Mouse (Mus musculus) monocyte, adult 2 months (primary cell): ENCODE data around the gene Plcb4.
"Not testable (repeated sequence)": the region's sequence is repeated elsewhere in the genome, so short reads cannot be mapped to it uniquely, and the experiment has no call there.

Source experiments
- DNase-seq, 2 experiments: peaks; one replicate each; pipeline ENCODE4 v3.0.0; 2022; ENCODE audit warnings: low spot score in 2 of 2, low read depth in 1 of 2

Gene Plcb4

DNA sequence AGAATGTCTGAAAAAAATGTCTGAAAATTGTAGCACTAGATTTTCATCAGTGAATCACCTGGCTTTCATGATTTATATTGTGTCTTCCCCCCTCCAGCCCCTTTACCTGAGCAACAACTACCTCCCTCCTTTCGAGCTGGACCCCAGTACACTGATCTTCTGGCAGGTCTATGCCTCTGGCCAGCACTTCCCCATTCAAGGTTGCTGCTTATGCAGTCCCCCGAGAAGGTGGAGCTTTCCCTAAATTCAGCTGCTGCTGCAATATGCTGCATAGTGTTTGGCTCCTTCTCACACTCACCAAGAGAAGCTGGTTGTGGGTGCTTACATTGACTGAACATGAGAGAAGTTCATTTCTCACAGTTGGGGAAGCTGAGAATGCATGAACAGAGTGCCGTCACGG is 273.8 kb downstream of the Plcb4 start:
- DNase-seq: no peak

DNA sequence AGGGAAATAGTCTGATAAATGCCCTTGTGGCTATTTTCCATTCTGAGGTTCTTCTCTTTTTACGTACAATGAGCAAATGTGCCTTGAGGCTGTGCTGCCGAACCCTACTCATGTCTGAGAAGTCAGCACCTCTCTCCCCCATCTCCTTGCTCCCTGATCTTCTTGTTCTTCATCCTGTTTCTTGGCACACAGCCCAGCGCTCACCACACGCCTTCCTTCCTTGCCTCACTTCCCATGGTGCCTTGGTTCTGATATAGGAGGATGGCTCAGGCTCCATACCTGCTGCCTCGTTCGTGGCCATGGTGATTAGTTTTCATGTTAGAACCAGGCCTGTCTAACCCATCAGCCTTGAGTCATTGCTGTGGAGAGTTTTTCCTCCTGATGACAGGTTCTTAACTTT is 277.6 kb downstream of the Plcb4 start:
- no peak for DNase-seq

DNA sequence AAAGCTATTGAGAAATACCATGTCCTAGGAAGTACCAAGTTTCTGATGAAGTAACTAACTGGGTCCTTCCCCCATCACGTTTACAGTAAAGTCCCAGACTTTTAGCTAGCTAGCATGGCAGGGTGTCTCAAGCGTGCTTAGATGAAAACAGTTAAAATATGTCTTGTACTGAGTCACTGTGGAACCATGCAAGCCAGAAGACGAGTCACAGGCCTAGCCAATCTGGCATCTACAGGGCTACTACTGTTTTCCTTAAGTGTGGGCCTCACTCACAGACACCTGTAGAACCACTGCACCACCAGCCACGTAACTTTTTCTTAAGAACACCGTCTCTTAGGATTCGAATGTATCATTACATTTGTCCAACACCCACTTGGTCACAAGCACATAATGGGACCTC is 278.8 kb downstream of the Plcb4 start:
- no peak for DNase-seq

DNA sequence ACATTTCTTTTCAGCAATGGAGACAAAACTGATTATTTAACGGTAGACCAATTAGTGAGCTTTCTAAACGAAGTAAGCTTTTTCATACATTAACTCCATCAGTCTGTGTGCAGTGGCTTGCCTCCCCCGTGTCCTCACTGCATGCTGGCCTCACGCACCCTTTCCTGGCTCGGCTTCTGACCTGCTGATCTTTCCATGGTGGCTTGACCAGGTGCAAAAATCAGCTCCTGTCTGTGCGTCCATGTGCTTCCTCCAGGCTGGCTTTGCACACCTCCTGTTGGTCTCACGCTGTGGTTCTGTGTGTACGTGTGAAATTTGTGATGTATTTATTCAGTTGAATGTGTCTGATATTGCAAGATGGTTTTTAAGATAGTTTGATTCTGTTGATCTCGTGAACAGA is 281.1 kb downstream of the Plcb4 start:
- DNase-seq: no peak

GRCm38 (mm10) chr2:135947839-135948238 is 289.0 kb downstream of the Plcb4 start:
- DNase-seq: no peak

DNA sequence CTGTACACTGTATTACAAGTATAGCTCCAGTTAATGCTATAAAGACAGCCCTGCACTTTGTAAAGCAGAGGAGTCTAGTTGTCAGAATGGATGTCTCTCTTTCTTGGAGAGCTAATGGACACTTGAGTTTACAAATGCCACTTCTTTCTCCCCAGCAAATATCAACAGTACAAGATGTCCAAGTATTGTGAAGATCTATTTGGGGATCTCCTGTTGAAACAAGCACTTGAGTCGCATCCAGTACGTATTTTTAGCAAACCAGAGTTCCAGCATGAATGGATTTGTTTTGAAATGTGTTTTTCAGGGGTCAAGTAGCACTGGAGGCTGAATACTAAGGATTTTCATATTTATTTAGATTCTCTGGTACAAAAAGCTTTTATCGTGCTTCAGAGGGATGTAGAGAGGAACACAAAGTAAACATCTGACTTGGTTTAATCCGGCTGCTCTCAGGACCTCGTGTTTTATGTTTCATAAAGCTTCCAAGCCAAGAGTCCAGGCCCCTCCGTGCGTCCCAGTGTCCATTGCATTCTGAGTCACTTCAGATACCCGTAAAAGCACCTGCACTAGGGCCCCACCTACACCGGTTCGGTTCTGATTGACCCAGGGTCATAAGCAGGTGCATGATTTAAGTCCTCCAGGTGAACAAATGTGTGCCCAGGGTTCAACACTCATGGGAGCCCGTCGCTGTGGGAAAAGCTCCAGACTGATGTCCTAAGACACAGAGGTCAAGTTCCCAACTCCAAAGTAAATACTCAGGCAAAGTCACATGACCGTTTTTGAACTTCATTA is 296.1 kb downstream of the Plcb4 start:
- DNase-seq: no peak

DNA sequence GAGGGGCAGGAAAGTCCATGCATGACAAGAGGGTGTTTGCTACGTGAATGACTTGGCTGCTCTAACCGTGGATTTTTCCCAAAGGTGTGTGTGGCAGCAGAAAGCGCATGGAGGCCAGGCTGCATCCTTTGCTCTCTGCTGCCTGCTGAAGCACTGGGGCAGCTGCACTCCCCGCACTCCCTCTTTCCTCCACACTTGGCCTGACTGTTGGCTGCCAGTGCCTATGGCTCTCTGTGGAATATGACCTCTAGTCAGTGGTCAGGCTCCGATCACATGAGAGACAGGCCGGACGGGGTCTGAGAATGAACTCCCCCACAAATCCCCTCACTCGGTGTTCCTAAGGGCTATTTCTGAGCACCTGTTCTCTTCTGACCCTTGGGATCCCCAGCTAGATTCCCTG is 297.0 kb downstream of the Plcb4 start:
- DNase-seq: no peak

DNA sequence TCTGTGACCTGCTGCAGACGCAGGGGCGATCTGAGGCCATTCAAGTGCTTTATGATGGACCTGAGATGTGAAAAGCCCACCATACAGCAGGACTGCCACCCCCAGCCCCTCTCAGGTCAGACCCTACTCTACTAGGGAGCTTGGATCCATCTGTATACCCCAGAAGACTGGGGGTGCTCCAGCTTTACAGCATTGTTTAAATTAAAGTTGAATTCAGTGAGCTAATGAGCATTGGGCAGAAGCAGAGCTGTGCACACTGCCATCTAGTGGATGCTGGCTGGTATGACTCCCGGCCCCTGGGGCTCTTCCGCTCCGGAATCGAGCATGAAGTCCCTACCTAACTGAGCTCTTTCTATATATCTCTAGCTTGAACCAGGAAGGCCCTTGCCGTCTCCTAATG is 298.9 kb downstream of the Plcb4 start:
- no peak for DNase-seq

- DNase-seq: no peak
Observed at GRCm38 (mm10) chr2:135958453-135958852, 299.6 kb downstream of the Plcb4 start.

DNA sequence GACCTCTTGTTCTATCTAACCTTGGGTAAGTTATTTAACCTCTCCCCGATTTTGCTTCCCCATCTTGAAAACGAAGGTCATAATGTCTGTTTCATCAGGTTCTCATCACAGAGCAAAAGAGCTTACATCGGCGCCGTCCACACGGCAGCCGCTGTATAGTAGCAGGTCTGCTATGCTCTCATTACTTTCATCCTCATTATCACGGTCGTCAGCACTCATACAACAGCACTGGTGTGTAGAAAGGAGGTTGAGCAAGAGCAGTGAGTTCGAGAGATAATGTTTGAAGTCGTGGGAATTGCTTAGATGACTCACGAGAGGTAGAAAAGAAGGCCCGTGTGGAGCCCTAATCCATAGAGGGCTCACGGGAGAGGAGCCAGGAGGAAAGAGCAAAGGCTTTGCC is 304.3 kb downstream of the Plcb4 start:
- no peak for DNase-seq

- no peak for DNase-seq
Observed at GRCm38 (mm10) chr2:135966871-135967557, 308.2 kb downstream of the Plcb4 start.

DNA sequence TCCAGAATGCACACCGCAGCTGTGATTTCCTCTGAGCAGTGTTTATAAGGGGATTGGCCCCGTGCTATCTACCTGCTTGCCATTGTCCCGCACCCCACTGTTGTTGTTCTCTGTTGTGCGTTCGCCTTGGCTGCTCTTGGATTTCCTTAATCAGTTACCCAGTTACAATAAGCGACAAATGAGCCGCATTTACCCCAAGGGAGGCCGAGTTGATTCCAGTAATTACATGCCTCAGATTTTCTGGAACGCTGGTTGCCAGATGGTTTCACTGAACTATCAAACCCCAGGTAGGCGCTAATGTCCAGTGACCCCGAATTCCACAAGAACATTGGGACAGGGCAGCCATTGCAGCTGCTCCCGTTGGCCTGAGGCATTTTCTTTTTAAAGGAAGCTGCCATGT is 309.3 kb downstream of the Plcb4 start:
- DNase-seq: no peak

DNA sequence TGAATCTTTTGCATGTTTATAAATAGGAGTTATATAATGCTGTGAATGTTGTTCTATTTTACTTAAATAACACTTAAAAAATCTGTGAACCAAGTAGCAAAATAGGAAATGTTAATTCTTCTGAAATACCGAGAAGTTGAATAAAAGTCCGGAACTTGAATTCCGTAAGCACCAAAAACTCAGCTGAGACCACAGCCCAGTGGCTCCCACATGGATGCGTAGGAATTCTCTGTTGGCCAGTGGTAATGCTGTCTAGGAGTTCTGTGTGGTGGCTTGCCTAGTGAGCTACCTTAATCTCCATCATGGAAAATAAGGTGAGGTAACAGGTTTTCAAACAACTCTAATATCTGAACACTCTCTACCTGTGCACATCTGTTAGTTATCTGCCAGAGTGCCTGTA is 312.1 kb downstream of the Plcb4 start:
- DNase-seq: no peak

- no peak for DNase-seq
Observed at GRCm38 (mm10) chr2:135975978-135976377, 317.2 kb downstream of the Plcb4 start.

DNA sequence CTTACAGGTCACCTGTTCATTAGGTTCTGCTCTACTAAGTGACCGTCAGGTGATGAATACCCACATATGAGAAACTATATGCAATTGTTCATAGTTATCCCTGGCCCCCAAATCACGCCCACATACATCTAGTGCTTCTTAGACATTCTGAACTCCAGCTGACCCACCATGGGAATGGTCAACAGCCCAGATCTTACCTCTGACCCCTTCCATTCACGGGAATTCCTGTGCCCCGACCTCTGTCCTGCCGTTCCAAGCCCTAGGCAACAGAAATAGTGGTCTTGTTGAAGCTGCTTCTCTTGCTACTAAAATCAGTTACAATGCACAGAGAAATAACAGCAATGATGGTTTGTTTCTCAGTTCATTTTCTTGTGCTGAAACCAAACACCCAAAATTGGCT is 320.0 kb downstream of the Plcb4 start:
- DNase-seq: no peak

DNA sequence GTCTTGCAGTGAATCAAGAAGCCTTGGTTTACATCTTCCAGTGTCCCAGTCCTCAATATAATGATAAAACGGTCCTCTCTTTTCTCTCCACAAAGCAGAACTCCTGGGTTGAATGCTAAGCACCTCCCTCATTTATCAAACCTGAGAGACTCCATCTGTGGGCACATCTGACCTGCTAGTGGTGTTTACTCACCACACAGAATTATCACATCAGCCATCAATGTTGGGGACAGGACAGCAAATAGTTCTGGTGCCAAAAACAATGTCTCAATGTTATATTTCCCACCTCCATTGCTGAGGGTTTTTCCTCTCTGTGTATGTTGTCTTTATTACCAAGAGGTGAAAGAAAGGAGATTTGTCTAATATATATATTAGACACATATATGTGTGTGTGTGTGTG is 321.6 kb downstream of the Plcb4 start:
- no peak for DNase-seq

- DNase-seq: no peak
Observed at GRCm38 (mm10) chr2:135983972-135984371, 325.2 kb downstream of the Plcb4 start.

- no peak for DNase-seq
Observed at GRCm38 (mm10) chr2:135985536-135986265, 326.9 kb downstream of the Plcb4 start.

DNA sequence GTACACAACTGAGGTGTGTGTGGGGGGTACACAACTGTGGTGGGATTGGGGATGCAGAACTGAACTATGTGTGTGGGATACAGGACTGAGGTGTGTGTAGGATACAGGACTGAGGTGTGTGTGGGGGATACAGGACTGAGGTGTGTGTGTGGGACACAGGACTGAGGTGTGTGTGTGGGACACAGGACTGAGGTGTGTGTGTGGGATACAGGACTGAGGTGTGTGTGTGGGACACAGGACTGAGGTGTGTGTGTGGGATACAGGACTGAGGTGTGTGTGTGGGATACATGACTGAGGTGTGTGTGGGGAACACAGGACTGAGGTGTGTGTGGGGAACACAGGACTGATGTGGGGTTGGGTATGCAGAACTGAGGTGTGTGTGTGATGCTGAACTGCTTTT is 329.7 kb downstream of the Plcb4 start:
- DNase-seq: not testable (repeated sequence)

- DNase-seq: not testable (repeated sequence)
Observed at GRCm38 (mm10) chr2:135990686-135991085, 331.9 kb downstream of the Plcb4 start.

DNA sequence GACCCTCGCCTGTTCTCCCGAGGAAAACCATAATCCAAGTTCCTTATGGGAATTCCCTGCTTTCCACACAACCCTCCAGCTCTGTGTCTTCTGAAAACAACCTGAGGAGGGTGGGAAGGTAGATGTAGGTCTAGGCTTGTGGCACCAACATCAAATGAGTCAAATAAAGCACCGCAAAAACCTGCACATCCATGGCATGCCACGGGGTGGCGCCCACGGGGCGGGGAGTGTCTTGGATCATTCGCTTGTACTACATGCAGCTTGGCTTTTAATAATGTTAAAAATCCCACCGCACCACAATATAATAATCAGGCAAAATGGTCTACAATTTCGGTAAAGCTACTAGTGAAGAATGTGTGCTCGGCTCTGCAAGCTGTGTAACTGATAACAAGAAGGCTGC is 334.5 kb downstream of the Plcb4 start:
- DNase-seq: no peak

DNA sequence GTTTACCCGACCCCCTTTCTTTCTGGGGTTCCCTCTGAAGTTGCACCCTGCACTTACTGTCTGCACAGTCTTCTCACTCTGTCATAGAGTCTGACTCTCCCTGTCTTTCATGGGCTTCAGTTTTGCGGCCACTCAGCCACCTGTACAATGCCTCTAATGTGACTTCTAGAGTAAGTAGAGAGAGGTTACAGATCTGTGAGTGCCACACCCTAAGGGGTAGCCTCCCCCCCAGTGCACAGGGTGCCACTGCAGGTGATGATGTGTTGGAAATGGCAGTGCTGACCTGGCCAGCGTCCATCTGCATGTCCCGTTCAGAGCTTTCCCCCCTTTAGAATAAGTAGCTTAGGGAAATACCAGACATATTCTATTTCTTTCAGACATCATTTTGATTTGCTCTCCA is 336.4 kb downstream of the Plcb4 start:
- no peak for DNase-seq
